In genomic region chr4:107990818-107991217, GRCm38 (mm10) we compare ENCODE assay signal across 22 mouse cellular contexts. TPM values are rescaled to one million over a fixed set of nuclear protein-coding genes. Genes with fewer than 3 reads are reported as not detected.
DNase-seq lines count a peak whose midpoint lies in the region; ATAC-seq and TF ChIP-seq lines count a peak whose summit lies in the region.
"Had no signal": no experiment of that assay in that cellular context is flagged by ENCODE, and none has a peak within 500 bp of the region (broad histone marks: within the 10 kb centered on the region; RNA-seq: fewer than 3 reads in every experiment).

No protein-coding gene starts in this region.

- TF ChIP-seq POLR2A in heart, adult 2 months (IDR thresholded peaks at IDR 0.05; ENCODE audit: insufficient read depth, low read depth, low read length): no peak

- no peaks in the 10 kb centered on the region for H3K36me3 ChIP-seq in heart, postnatal 0 days (replicated peaks; ENCODE audit: control insufficient read depth, insufficient read depth, low read length)
- H3K36me3 ChIP-seq in heart, adult 2 months (ENCODE audit: control insufficient read depth, insufficient read depth, low read length): no peaks in the 10 kb centered on the region
- H3K36me3 ChIP-seq: forebrain, embryonic 12.5 days; midbrain, embryonic 10.5 days; neural tube, embryonic 15.5 days had no signal

- H3K9ac ChIP-seq in heart, postnatal 0 days (replicated peaks; ENCODE audit: low read depth, low read length): no peak overlapping the region
- no peak overlapping the region for H3K9ac ChIP-seq in heart, adult 2 months (ENCODE audit: low read depth, low read length)
- H3K9ac ChIP-seq: forebrain, embryonic 12.5 days; liver, postnatal 0 days; neural tube, embryonic 15.5 days had no signal

- TF ChIP-seq CTCF in heart, postnatal 0 days (IDR thresholded peaks at IDR 0.05; ENCODE audit: low read depth): no peak
- TF ChIP-seq CTCF in heart, adult 2 months (IDR thresholded peaks at IDR 0.05): no peak
- no peak for TF ChIP-seq CTCF in left cerebral cortex, adult 2 months (IDR thresholded peaks at IDR 0.05)

- no peaks in the 10 kb centered on the region for H3K9me3 ChIP-seq in heart, postnatal 0 days (replicated peaks; ENCODE audit: control insufficient read depth, low read length)
- H3K9me3 ChIP-seq: forebrain, embryonic 12.5 days; neural tube, embryonic 15.5 days had no signal

- 69% methylated on average over 5 of the region's 5 CpGs for WGBS in heart, postnatal 0 days
- WGBS in heart, adult 2 months: 37% methylated on average over 5 of the region's 5 CpGs

- no peak for TF ChIP-seq EP300 in heart, postnatal 0 days (IDR thresholded peaks at IDR 0.05; ENCODE audit: low read depth)
- TF ChIP-seq EP300 in heart, adult 2 months (IDR thresholded peaks at IDR 0.05; ENCODE audit: insufficient read depth, low read depth, low read length): no peak

- no peaks in the 10 kb centered on the region for H3K79me2 ChIP-seq in heart, adult 2 months (replicated peaks; ENCODE audit: control insufficient read depth, insufficient read depth, low read length)

- no peak for DNase-seq in heart, postnatal 0 days (ENCODE audit: low spot score)
- no peak for DNase-seq in heart, adult 2 months
- DNase-seq in left cerebral cortex, postnatal 4 days: peak; percentile 59
- no peak for DNase-seq in left cerebral cortex, adult 2 months (ENCODE audit: extremely low spot score in 1 of 2, low spot score in 2 of 2)
- DNase-seq in cerebellum, adult 18-20 months: peak; percentile 33 to 57
- peak; percentile 39 to 41 for DNase-seq in cerebellum, postnatal 36 days
- DNase-seq in frontal cortex, postnatal 10 days (ENCODE audit: low spot score in 2 of 2): no peak
- no peak for DNase-seq in c-Kit-positive CD71-positive TER-119-positive erythroid progenitor cells, embryonic 14.5 days (ENCODE audit: low spot score)
- DNase-seq: adrenal gland, adult 2 months; embryo, embryonic 11 days; liver, postnatal 0 days; thymus, adult 18-20 months had no signal

- H3K4me2 ChIP-seq in heart, postnatal 0 days (ENCODE audit: low read depth, low read length): no peak overlapping the region
- H3K4me2 ChIP-seq: forebrain, embryonic 12.5 days; heart, embryonic 11.5 days; neural tube, embryonic 15.5 days had no signal

- H3K27me3 ChIP-seq in heart, postnatal 0 days (ENCODE audit: control insufficient read depth, insufficient read depth, low read length): no peaks in the 10 kb centered on the region
- no peaks in the 10 kb centered on the region for H3K27me3 ChIP-seq in heart, adult 2 months (ENCODE audit: control insufficient read depth, insufficient read depth, low read length)
- H3K27me3 ChIP-seq: neural tube, embryonic 15.5 days had no signal

- intact Hi-C loops in heart, adult 2 months (cut with DNase I): no loop called here
- intact Hi-C loops in left cerebral cortex, postnatal 4 days (cut with DNase I): no loop called here
- intact Hi-C loops in left cerebral cortex, adult 2 months (cut with DNase I): no loop called here

- H3K27ac ChIP-seq in heart, postnatal 0 days (ENCODE audit: low read depth): peak overlapping the region; percentile 7; the same call in 1 of the 2 replicates
- H3K27ac ChIP-seq in heart, adult 2 months: no peak overlapping the region
- H3K27ac ChIP-seq in left cerebral cortex, adult 2 months: no peak overlapping the region
- H3K27ac ChIP-seq: forebrain, embryonic 12.5 days; kidney, postnatal 0 days; midbrain, embryonic 10.5 days; neural tube, embryonic 15.5 days had no signal

- ATAC-seq in heart, postnatal 0 days (ENCODE audit: insufficient read depth, low read depth): no peak
- ATAC-seq: liver, postnatal 0 days had no signal

- no peak overlapping the region for H3K4me3 ChIP-seq in heart, postnatal 0 days (ENCODE audit: low read depth, low read length)
- no peak overlapping the region for H3K4me3 ChIP-seq in heart, adult 2 months
- no peak overlapping the region for H3K4me3 ChIP-seq in left cerebral cortex, adult 2 months
- H3K4me3 ChIP-seq: forebrain, embryonic 12.5 days; midbrain, embryonic 10.5 days; myocyte; neural tube, embryonic 15.5 days had no signal

- peaks cover 7% of the 10 kb centered on the region for H3K4me1 ChIP-seq in heart, postnatal 0 days (ENCODE audit: control insufficient read depth, insufficient read depth)
- H3K4me1 ChIP-seq in heart, adult 2 months (ENCODE audit: control insufficient read depth, insufficient read depth, low read length): peaks cover 1% of the 10 kb centered on the region; the same call in 1 of the 2 replicates
- H3K4me1 ChIP-seq: neural tube, embryonic 15.5 days had no signal

RNA-seq across cellular contexts. Expression of gene Slc1a7, which starts 22.7 kb away (rescaled TPM):
- total RNA-seq in heart, postnatal 0 days (2014; rRNA removed; ENCODE audit: low replicate concordance): 0.65 TPM in 1 of 2 replicates, not detected in the other
- polyA plus RNA-seq in heart, postnatal 0 days (2015; fragmentation: Nextera tagmentation; extraction: Ambion mirVana): 0.08 and 0.10 TPM in 2 replicates
- total RNA-seq in heart, adult 2 months (2021): under 1 TPM; 0.21 to 0.32 TPM
- 1.2 and 1.9 TPM in 2 replicates for polyA plus RNA-seq in heart, adult 2 months (2012; rRNA removed)
- total RNA-seq in left cerebral cortex, postnatal 4 days (2021): not detected
- total RNA-seq in left cerebral cortex, adult 2 months (2021): under 1 TPM; 0.43 to 0.94 TPM
- total RNA-seq: gastrocnemius, postnatal 4 days; left cerebral cortex, postnatal 10 days; MEL had no signal
- polyA plus RNA-seq: forebrain, embryonic 12.5 days; heart, embryonic 11.5 days; liver, postnatal 0 days; midbrain, embryonic 10.5 days; neural tube, embryonic 15.5 days; stomach, embryonic 14.5 days had no signal

Comparison
In these comparisons a context has a peak if more than half of its experiments do, and no peak if none do; other contexts are left out.
1. DNase-seq: peak in left cerebral cortex, postnatal 4 days (single experiment), cerebellum, adult 18-20 months (2 of 2) and cerebellum, postnatal 36 days (2 of 2); none in heart, postnatal 0 days (single experiment), heart, adult 2 months (0 of 2), left cerebral cortex, adult 2 months (0 of 2), frontal cortex, postnatal 10 days (0 of 2) and c-Kit-positive CD71-positive TER-119-positive erythroid progenitor cells, embryonic 14.5 days (single experiment).